Mouse (Mus musculus): Measurements from ENCODE around the gene Krt6a.

GRCm38 (mm10) chr15:101714356-101714755 lies 20.2 kb upstream of the Krt6a start:
- TF ChIP-seq GATA1 (IDR thresholded peaks at IDR 0.05; ENCODE audit: borderline replicate concordance, low read length) (no peak), FLI1 (IDR thresholded peaks at IDR 0.05; ENCODE audit: low read length) (no peak)

Data from megakaryocyte, embryonic 14.5 days (primary cell).